Mouse (Mus musculus) E14TG2a.4 (cell line): Measurements from ENCODE around the gene Gys1.
A peak's percentile ranks its signal among the peaks of the same experiment; 100 is the strongest.

Source experiments
- CTCF ChIP-seq: conservative IDR thresholded peaks from 2 replicates; pipeline ENCODE4 v1.5.1; 2014; ENCODE audit warnings: low read length
- NANOG ChIP-seq: IDR thresholded peaks from 2 replicates; pipeline ENCODE4 v1.6.1; 2014; ENCODE audit warnings: borderline replicate concordance, low read length, mixed read lengths
- POU5F1 ChIP-seq: IDR thresholded peaks from 2 replicates; pipeline ENCODE4 v1.6.1; 2014; ENCODE audit warnings: low read length, borderline replicate concordance

- peak; percentile 19; the same call in 1 of the 2 replicates for TF ChIP-seq CTCF
- no peak for TF ChIP-seq POU5F1
- no peak for TF ChIP-seq NANOG
Measured at GRCm38 (mm10) chr7:45437521-45438276, 3.1 kb downstream of the Gys1 start, which contains the start of gene Ruvbl2.
